Mouse (Mus musculus) heart, embryonic 11.5 days (tissue): ENCODE data around the gene Mov10. TPM values are rescaled to one million over a fixed set of nuclear protein-coding genes. Genes with fewer than 3 reads are reported as not detected.
A peak's percentile ranks its signal among the peaks of the same experiment; 100 is the strongest.

Experiments used
- ATAC-seq: fragments of 200-750 bp; cut with Nextera tagmentation; replicated peaks from 2 replicates; pipeline ENCODE4 v1.8.0; 2017; ENCODE audit warnings: moderate library complexity; ENCODE audit not compliant: insufficient number of reproducible peaks, low FRiP score, low TSS enrichment
- H3K27ac ChIP-seq: fragments of 300-500 bp; sonication (generic); 2 replicates; pipeline ENCODE4 v1.5.1; 2014; ENCODE audit warnings: mild to moderate bottlenecking, low read depth, low read length
- H3K27me3 ChIP-seq: fragments of 300-500 bp; sonication (generic); 2 replicates; pipeline ENCODE4 v1.6.1; 2014; ENCODE audit warnings: mild to moderate bottlenecking, low read length, mixed read lengths; ENCODE audit not compliant: control insufficient read depth, insufficient read depth
- H3K36me3 ChIP-seq: fragments of 300-500 bp; sonication (generic); 2 replicates; pipeline ENCODE4 v1.6.1; 2014; ENCODE audit warnings: mild to moderate bottlenecking, low read length, moderate library complexity, mixed read lengths; ENCODE audit not compliant: control insufficient read depth, insufficient read depth
- H3K4me1 ChIP-seq: fragments of 300-500 bp; sonication (generic); 2 replicates; pipeline ENCODE4 v1.6.1; 2014; ENCODE audit warnings: low read length; ENCODE audit not compliant: control insufficient read depth, insufficient read depth
- H3K4me2 ChIP-seq: fragments of 300-500 bp; sonication (generic); 2 replicates; pipeline ENCODE4 v1.6.1; 2014; ENCODE audit warnings: mild to moderate bottlenecking, moderate library complexity
- H3K4me3 ChIP-seq: fragments of 300-500 bp; sonication (generic); 2 replicates; pipeline ENCODE4 v1.5.1; 2014; ENCODE audit warnings: low read depth, low read length
- H3K9ac ChIP-seq: fragments of 300-500 bp; sonication (generic); 2 replicates; pipeline ENCODE4 v1.6.1; 2014; ENCODE audit warnings: mild to moderate bottlenecking, low read depth, low read length, moderate library complexity
- H3K9me3 ChIP-seq: fragments of 300-500 bp; sonication (generic); replicated peaks from 2 replicates; pipeline ENCODE4 v1.6.1; 2016; ENCODE audit warnings: low read length; ENCODE audit not compliant: control insufficient read depth
- WGBS: fragments of 180-500 bp; shearing (Covaris S2); extraction: QIAGEN DNeasy Blood & Tissue Kit; methylation state at CpG from one replicate; pipeline ENCODE4 v1.1.7; 2014; ENCODE audit not compliant: insufficient replicate concordance; 5-methylcytosine and 5-hydroxymethylcytosine counted together
- polyA plus RNA-seq: library from polyadenylated mRNA; unstranded; fragments of >200 nt; fragmentation: Nextera tagmentation; extraction: Ambion mirVana; gene quantifications from 2 replicates; pipeline ENCODE4 v1.2.1, GENCODE M21; 2014

Gene Mov10
- polyA plus RNA-seq, 1 experiment from 2014 or later: 41.2 TPM

- Histone ChIP-seq H3K4me1 (peaks cover 43% of the 10 kb centered on the region), H3K9ac (no peak overlapping the region), H3K36me3 (peaks cover 40% of the 10 kb centered on the region), H3K4me2 (no peak overlapping the region), H3K9me3 (no peaks in the 10 kb centered on the region), H3K27me3 (no peaks in the 10 kb centered on the region), H3K27ac (no peak overlapping the region), H3K4me3 (no peak overlapping the region)
- ATAC-seq: no peak
- WGBS: 73% methylated on average over 15 of the region's 15 CpGs
Measured at GRCm38 (mm10) chr3:104796430-104797082, 21.8 kb downstream of the Mov10 start.

- Histone ChIP-seq H3K4me2 (no peak overlapping the region; the same call in 1 of the 2 replicates), H3K27ac (peak overlapping the region; percentile 85), H3K9me3 (no peaks in the 10 kb centered on the region), H3K27me3 (no peaks in the 10 kb centered on the region), H3K4me1 (peaks cover 50% of the 10 kb centered on the region), H3K9ac (no peak overlapping the region), H3K36me3 (peaks cover 37% of the 10 kb centered on the region), H3K4me3 (no peak overlapping the region)
- WGBS: 72% methylated on average over 15 of the region's 15 CpGs
- no peak for ATAC-seq
Measured at GRCm38 (mm10) chr3:104795661-104796340, 22.6 kb downstream of the Mov10 start.

GRCm38 (mm10) chr3:104794953-104795470, 23.4 kb downstream of the Mov10 start:
- peaks cover 34% of the 10 kb centered on the region for H3K36me3 ChIP-seq
- no peak overlapping the region for H3K4me3 ChIP-seq
- no peaks in the 10 kb centered on the region for H3K9me3 ChIP-seq
- peak overlapping the region; percentile 85 for H3K27ac ChIP-seq
- no peak overlapping the region for H3K9ac ChIP-seq
- H3K4me2 ChIP-seq: peak overlapping the region; percentile 25
- no peak for ATAC-seq
- H3K27me3 ChIP-seq: no peaks in the 10 kb centered on the region
- peaks cover 58% of the 10 kb centered on the region for H3K4me1 ChIP-seq
- WGBS: 47% methylated on average over 11 of the region's 12 CpGs

GRCm38 (mm10) chr3:104793871-104794828, 24.2 kb downstream of the Mov10 start:
- peak overlapping the region; percentile 86 for H3K27ac ChIP-seq
- peaks cover 26% of the 10 kb centered on the region for H3K36me3 ChIP-seq
- H3K9me3 ChIP-seq: no peaks in the 10 kb centered on the region
- ATAC-seq: peak; percentile 90
- H3K4me3 ChIP-seq: no peak overlapping the region
- WGBS: 31% methylated on average over 20 of the region's 20 CpGs
- H3K4me1 ChIP-seq: peaks cover 59% of the 10 kb centered on the region
- peak overlapping the region; percentile 25 for H3K4me2 ChIP-seq
- H3K27me3 ChIP-seq: no peaks in the 10 kb centered on the region
- H3K9ac ChIP-seq: no peak overlapping the region

- Histone ChIP-seq H3K36me3 (peaks cover 26% of the 10 kb centered on the region), H3K9ac (no peak overlapping the region; the same call in 1 of the 2 replicates), H3K9me3 (no peaks in the 10 kb centered on the region), H3K27me3 (no peaks in the 10 kb centered on the region), H3K27ac (peak overlapping the region; percentile 86; the same call in 1 of the 2 replicates), H3K4me1 (peaks cover 59% of the 10 kb centered on the region), H3K4me3 (no peak overlapping the region), H3K4me2 (peak overlapping the region; percentile 8; the same call in 1 of the 2 replicates)
- ATAC-seq: no peak
- WGBS: 63% methylated on average over 15 of the region's 15 CpGs
Measured at GRCm38 (mm10) chr3:104792360-104793270, 25.7 kb downstream of the Mov10 start.

- ATAC-seq: no peak
- Histone ChIP-seq H3K4me2 (peak overlapping the region; percentile 90; the same call in 1 of the 2 replicates), H3K27me3 (no peaks in the 10 kb centered on the region), H3K4me3 (no peak overlapping the region), H3K36me3 (peaks cover 22% of the 10 kb centered on the region), H3K27ac (peak overlapping the region; percentile 90; the same call in 1 of the 2 replicates), H3K9ac (peak overlapping the region; percentile 76; the same call in 1 of the 2 replicates), H3K4me1 (peaks cover 59% of the 10 kb centered on the region), H3K9me3 (no peaks in the 10 kb centered on the region)
- 90% methylated on average over 8 of the region's 8 CpGs for WGBS
Measured at GRCm38 (mm10) chr3:104791671-104792070, 26.7 kb downstream of the Mov10 start.

- Histone ChIP-seq H3K4me2 (peak overlapping the region; percentile 90), H3K27me3 (no peaks in the 10 kb centered on the region), H3K4me3 (peak overlapping the region; percentile 71), H3K9ac (peak overlapping the region; percentile 76; the same call in 1 of the 2 replicates), H3K27ac (peak overlapping the region; percentile 90), H3K36me3 (peaks cover 17% of the 10 kb centered on the region), H3K9me3 (no peaks in the 10 kb centered on the region), H3K4me1 (peaks cover 56% of the 10 kb centered on the region)
- ATAC-seq: no peak
- WGBS: 15% methylated on average over 4 of the region's 4 CpGs
Measured at GRCm38 (mm10) chr3:104791017-104791416, 27.3 kb downstream of the Mov10 start.
